Mouse (Mus musculus): ENCODE data around the gene Mas1.

Mas1 gene

DNA sequence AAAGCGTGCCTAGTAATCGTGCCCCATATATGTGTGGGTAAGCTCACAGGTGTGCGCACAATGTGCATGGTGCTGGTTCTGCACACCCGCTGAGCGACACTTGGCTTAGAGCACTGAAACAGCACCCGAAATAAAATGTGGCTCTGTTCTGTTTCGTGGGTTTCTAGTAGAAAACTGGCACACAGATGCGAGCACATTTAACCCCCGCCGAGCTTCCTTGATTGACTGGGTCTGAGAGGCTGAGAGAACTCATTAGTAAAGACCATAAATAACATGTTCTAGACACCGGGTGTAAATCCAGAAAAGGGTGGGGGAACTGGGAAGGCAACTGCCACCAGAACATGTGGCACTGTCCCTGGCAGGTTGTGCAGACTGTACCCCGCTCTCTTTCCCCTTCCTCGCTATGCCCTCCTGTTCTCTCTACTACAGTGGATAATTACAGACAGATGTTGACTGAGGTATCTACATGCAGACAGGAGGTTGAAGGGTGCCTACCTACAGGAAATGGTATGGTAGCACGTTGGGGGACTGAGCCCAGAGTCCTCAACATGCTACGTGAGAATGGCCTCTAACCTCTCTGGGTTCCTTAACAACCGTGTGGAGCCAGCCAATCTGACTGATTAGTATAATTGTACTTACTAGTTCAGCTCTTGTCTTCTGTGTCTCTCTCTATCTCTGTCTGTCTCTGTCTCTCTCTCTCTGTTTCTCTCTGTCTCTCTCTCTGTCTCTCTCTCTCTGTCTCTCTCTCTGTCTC is 4.5 kb upstream of the Mas1 start:
- DNase-seq (ENCODE audit: low read depth, low spot score) = no peak

GRCm38 (mm10) chr17:12868640-12869039 is 697 bp upstream of the Mas1 start:
- no peak for DNase-seq (ENCODE audit: low read depth, low spot score)

DNA sequence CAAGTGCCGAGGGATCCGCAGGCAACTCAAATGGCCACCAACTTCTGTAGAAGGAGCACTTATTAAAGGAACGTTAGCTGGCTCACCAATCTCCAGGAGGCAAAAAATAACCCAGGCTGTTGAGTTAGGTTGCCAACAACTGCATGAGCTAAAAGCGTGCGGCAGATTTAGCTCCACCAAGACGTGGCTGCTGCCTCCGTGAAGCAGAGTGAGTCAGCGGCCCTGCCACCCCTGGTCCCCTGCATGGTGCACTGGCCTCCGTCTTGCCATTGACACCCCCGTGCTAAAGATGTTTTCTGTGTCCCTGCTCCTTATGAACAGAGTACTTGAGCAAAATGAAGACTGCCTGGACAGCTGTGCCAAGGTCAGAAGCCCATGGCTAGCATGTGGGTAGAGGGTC is 1.1 kb downstream of the Mas1 start:
- DNase-seq (ENCODE audit: low read depth, low spot score) = no peak

DNA sequence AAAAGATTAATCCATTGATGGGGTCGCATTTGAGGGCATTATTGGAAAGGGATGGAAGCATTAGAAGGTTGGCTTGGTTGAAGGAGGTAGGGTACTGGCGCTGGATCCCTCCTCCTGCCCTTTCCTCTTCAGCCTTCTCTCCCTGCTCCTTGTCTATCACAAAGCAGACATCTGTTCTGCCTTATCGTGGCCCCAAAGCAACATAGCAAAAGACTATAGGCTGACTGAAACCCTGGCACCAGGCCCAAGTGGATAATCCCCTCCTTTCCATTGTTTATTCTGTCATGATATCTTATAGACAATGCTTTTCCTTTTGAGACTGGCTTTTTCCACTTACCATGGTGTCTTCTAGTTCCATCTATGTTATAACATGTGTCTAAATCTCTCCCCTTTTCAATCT is 2.5 kb downstream of the Mas1 start:
- no peak for DNase-seq (ENCODE audit: low read depth, low spot score)

- DNase-seq (ENCODE audit: low read depth, low spot score) = no peak
Measured at GRCm38 (mm10) chr17:12864111-12864510, 3.8 kb downstream of the Mas1 start.

- DNase-seq (ENCODE audit: low read depth, low spot score) = no peak
Measured at GRCm38 (mm10) chr17:12859006-12859520, 8.9 kb downstream of the Mas1 start.

GRCm38 (mm10) chr17:12858072-12858471 is 9.9 kb downstream of the Mas1 start:
- no peak for DNase-seq (ENCODE audit: low read depth, low spot score)

GRCm38 (mm10) chr17:12857395-12857794 is 10.5 kb downstream of the Mas1 start:
- no peak for DNase-seq (ENCODE audit: low read depth, low spot score)

- no peak for DNase-seq (ENCODE audit: low read depth, low spot score)
Measured at GRCm38 (mm10) chr17:12854386-12854785, 13.6 kb downstream of the Mas1 start.

DNA sequence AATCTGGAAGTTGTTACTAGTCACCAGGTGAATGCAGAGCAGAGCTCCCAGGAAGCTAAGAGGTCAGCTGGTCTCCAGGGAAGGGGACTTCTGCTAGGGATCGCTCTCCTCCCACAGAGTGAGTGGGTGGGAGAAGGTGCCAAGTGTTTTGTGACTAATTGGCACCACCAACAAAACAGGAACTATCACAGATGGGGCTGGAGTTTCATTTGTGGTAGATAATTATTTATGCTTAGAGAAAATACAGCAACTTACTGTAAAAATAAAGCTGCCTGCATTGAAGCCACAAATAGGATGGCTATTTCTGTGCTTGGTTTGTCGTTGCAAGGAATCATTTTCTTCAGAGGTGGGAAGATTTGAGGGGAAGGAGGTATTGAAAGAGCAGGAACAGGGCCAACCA is 14.1 kb downstream of the Mas1 start:
- no peak for DNase-seq (ENCODE audit: low read depth, low spot score)

- no peak for DNase-seq (ENCODE audit: low read depth, low spot score)
Measured at GRCm38 (mm10) chr17:12851689-12852088, 16.3 kb downstream of the Mas1 start.

GRCm38 (mm10) chr17:12849778-12850382 is 18.1 kb downstream of the Mas1 start:
- no peak for DNase-seq (ENCODE audit: low read depth, low spot score)

- no peak for DNase-seq (ENCODE audit: low read depth, low spot score)
Measured at GRCm38 (mm10) chr17:12847736-12848135, 20.2 kb downstream of the Mas1 start.

GRCm38 (mm10) chr17:12846474-12846873 is 21.5 kb downstream of the Mas1 start:
- no peak for DNase-seq (ENCODE audit: low read depth, low spot score)

DNA sequence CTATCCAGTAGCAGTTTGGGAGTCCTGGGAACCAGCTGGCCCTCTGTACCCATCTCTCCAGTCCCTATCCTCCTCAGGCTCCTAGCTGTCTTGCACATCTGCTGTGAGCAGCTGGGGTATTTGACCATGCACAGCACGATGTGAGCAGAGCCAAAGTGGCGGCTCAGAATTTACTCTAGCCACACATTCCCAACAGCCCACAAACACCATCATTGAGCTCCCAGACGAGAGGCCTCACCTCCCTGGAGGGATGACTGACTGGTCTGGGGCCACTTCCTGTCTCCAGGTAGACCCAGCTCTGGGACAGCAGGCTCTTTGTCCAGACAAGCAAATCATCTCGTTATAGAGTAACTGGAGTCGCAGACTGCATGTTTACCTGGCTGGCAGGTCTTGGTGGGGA is 22.1 kb downstream of the Mas1 start:
- DNase-seq (ENCODE audit: low read depth, low spot score) = no peak

- DNase-seq (ENCODE audit: low read depth, low spot score) = no peak
Measured at GRCm38 (mm10) chr17:12844540-12844939, 23.4 kb downstream of the Mas1 start.

GRCm38 (mm10) chr17:12843826-12844225 is 24.1 kb downstream of the Mas1 start:
- no peak for DNase-seq (ENCODE audit: low read depth, low spot score)

GRCm38 (mm10) chr17:12839475-12840267 is 28.3 kb downstream of the Mas1 start:
- no peak for DNase-seq (ENCODE audit: low read depth, low spot score)

DNA sequence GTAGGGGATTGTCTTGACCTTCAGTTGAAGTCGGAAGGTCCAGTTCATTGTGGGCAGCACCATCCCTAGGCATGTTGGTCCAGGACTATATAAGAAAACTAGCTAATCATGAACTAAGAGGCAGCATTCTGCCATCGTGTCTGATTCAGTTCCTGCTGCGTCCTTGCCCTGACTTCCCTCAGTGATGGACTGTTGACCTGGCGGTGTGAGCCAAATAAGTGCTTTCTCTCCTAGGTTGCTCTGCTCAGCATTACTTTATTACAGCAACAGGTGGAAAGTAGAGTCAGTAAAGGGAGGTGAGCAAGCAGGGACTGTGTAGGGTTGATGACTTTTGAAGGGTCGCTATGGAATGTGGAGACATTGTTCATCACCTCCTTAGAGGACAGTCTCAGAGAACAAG is 32.2 kb downstream of the Mas1 start:
- DNase-seq (ENCODE audit: low read depth, low spot score) = no peak

DNA sequence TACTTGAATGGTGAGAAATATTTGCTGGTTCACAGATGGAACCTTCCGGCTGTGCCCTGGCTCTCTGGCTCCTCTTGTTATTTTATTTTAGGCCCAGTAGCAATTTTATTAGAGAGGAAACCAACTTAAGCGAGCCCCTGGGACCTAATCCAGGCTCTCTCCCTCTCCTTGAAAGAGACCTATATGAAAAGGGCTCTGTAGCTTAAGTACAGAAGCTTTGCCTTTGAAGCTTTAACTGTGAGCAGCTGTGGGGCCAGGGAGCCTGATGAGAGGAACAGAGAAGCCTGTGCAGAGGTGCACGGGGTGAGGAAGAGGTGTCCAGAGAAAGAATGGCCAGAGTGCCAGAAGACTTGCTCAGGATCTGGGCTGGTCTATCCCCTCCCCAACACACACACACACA is 33.1 kb downstream of the Mas1 start:
- no peak for DNase-seq (ENCODE audit: low read depth, low spot score)

- no peak for DNase-seq (ENCODE audit: low read depth, low spot score)
Measured at GRCm38 (mm10) chr17:12834317-12834716, 33.6 kb downstream of the Mas1 start.

GRCm38 (mm10) chr17:12832657-12833056 is 35.3 kb downstream of the Mas1 start:
- no peak for DNase-seq (ENCODE audit: low read depth, low spot score)
